Mouse (Mus musculus) thymus, postnatal 10 days (tissue): ENCODE results near the gene Map4k4.
A peak's percentile ranks its signal among the peaks of the same experiment; 100 is the strongest.

ENCODE experiments used
- DNase-seq, 2 experiments: peaks; one replicate each; pipeline ENCODE4 v3.0.0; 2021; ENCODE audit warnings: low spot score in 2 of 2

The Map4k4 gene

GRCm38 (mm10) chr1:39963821-39964220 is 63.1 kb downstream of the Map4k4 start:
- DNase-seq, result no peak

GRCm38 (mm10) chr1:39964427-39964826 is 63.7 kb downstream of the Map4k4 start:
- DNase-seq, result no peak

- DNase-seq, result no peak
Observed at GRCm38 (mm10) chr1:39965461-39965860, 64.7 kb downstream of the Map4k4 start.

- no peak for DNase-seq
Observed at GRCm38 (mm10) chr1:39968999-39969398, 68.3 kb downstream of the Map4k4 start.

GRCm38 (mm10) chr1:39969771-39970406 is 69.2 kb downstream of the Map4k4 start:
- DNase-seq, result no peak

GRCm38 (mm10) chr1:39972411-39972810 is 71.7 kb downstream of the Map4k4 start:
- no peak for DNase-seq

GRCm38 (mm10) chr1:39973911-39974310 is 73.2 kb downstream of the Map4k4 start:
- no peak for DNase-seq

GRCm38 (mm10) chr1:39975005-39975404 is 74.3 kb downstream of the Map4k4 start:
- no peak for DNase-seq

- no peak for DNase-seq
Observed at GRCm38 (mm10) chr1:39976107-39976506, 75.4 kb downstream of the Map4k4 start.

- DNase-seq, result peak in 1 of 2 experiments; percentile 35
Observed at GRCm38 (mm10) chr1:39976847-39977744, 76.4 kb downstream of the Map4k4 start.

- no peak for DNase-seq
Observed at GRCm38 (mm10) chr1:39978781-39979486, 78.2 kb downstream of the Map4k4 start.

GRCm38 (mm10) chr1:39980314-39981290 is 79.9 kb downstream of the Map4k4 start:
- no peak for DNase-seq

GRCm38 (mm10) chr1:39981970-39982369 is 81.3 kb downstream of the Map4k4 start:
- DNase-seq, result no peak

GRCm38 (mm10) chr1:39982727-39983487 is 82.2 kb downstream of the Map4k4 start:
- no peak for DNase-seq

GRCm38 (mm10) chr1:39984331-39984730 is 83.6 kb downstream of the Map4k4 start:
- DNase-seq, result no peak

GRCm38 (mm10) chr1:39986820-39987219 is 86.1 kb downstream of the Map4k4 start:
- DNase-seq, result no peak

- DNase-seq, result no peak
Observed at GRCm38 (mm10) chr1:39988841-39989240, 88.1 kb downstream of the Map4k4 start.

- DNase-seq, result no peak
Observed at GRCm38 (mm10) chr1:39990041-39990440, 89.3 kb downstream of the Map4k4 start.

- DNase-seq, result no peak
Observed at GRCm38 (mm10) chr1:39993921-39994320, 93.2 kb downstream of the Map4k4 start.

GRCm38 (mm10) chr1:39995593-39995992 is 94.9 kb downstream of the Map4k4 start:
- DNase-seq, result no peak
